11 mouse cellular contexts compared by ENCODE assay signal in genomic region chr6:99376721-99377120, GRCm38 (mm10).
DNase-seq lines count a peak whose midpoint lies in the region; ATAC-seq and TF ChIP-seq lines count a peak whose summit lies in the region.
"Had no signal": no experiment of that assay in that cellular context is flagged by ENCODE, and none has a peak within 500 bp of the region (broad histone marks: within the 10 kb centered on the region; RNA-seq: fewer than 3 reads in every experiment).

No protein-coding gene starts in this region.

- H3K4me3 ChIP-seq in heart, adult 2 months: no peak overlapping the region
- H3K4me3 ChIP-seq in midbrain, embryonic 10.5 days: no peak overlapping the region
- H3K4me3 ChIP-seq in midbrain, embryonic 14.5 days (replicated peaks; ENCODE audit: low read depth, low read length): no peak overlapping the region
- no peak overlapping the region for H3K4me3 ChIP-seq in embryonic facial prominence, embryonic 10.5 days
- H3K4me3 ChIP-seq: embryonic facial prominence, embryonic 15.5 days had no signal

- no peak for ATAC-seq in midbrain, embryonic 14.5 days (ENCODE audit: low FRiP score, low TSS enrichment)

- H3K79me2 ChIP-seq in heart, adult 2 months (replicated peaks; ENCODE audit: control insufficient read depth, insufficient read depth, low read length): no peaks in the 10 kb centered on the region

- no peak overlapping the region for H3K9ac ChIP-seq in heart, adult 2 months (ENCODE audit: low read depth, low read length)
- no peak overlapping the region for H3K9ac ChIP-seq in midbrain, embryonic 14.5 days (replicated peaks; ENCODE audit: low read length)
- H3K9ac ChIP-seq: embryonic facial prominence, embryonic 15.5 days had no signal

- H3K4me1 ChIP-seq in heart, adult 2 months (ENCODE audit: control insufficient read depth, insufficient read depth, low read length): peaks cover 25% of the 10 kb centered on the region
- peaks cover 36% of the 10 kb centered on the region for H3K4me1 ChIP-seq in midbrain, embryonic 10.5 days
- H3K4me1 ChIP-seq in midbrain, embryonic 14.5 days (ENCODE audit: control insufficient read depth, insufficient read depth, low read length): peaks cover 15% of the 10 kb centered on the region
- H3K4me1 ChIP-seq in embryonic facial prominence, embryonic 10.5 days: peaks cover 46% of the 10 kb centered on the region

- peaks cover 2% of the 10 kb centered on the region for H3K36me3 ChIP-seq in heart, adult 2 months (ENCODE audit: control insufficient read depth, insufficient read depth, low read length)
- H3K36me3 ChIP-seq in midbrain, embryonic 10.5 days: peaks cover 7% of the 10 kb centered on the region
- no peaks in the 10 kb centered on the region for H3K36me3 ChIP-seq in midbrain, embryonic 14.5 days (ENCODE audit: control insufficient read depth, insufficient read depth, low read length)
- H3K36me3 ChIP-seq in embryonic facial prominence, embryonic 10.5 days (replicated peaks): peaks cover 10% of the 10 kb centered on the region; the same call in 1 of the 2 replicates
- H3K36me3 ChIP-seq: embryonic facial prominence, embryonic 15.5 days had no signal

- no peak for TF ChIP-seq CTCF in heart, adult 2 months (IDR thresholded peaks at IDR 0.05)

- intact Hi-C loops in heart, adult 2 months (cut with DNase I): loop anchor here (5.0 kb wide), 2 partner anchors 39 to 76 kb away; no protein-coding TSS in a partner anchor

- peak overlapping the region; percentile 15 for H3K27ac ChIP-seq in heart, adult 2 months
- peak overlapping the region; percentile 49; the same call in 1 of the 2 replicates for H3K27ac ChIP-seq in midbrain, embryonic 10.5 days (replicated peaks)
- no peak overlapping the region for H3K27ac ChIP-seq in midbrain, embryonic 14.5 days (replicated peaks; ENCODE audit: low read depth, low read length)
- 0 out of 2 replicates have a peak overlapping the region, but pooled peaks have one; percentile 11 for H3K27ac ChIP-seq in embryonic facial prominence, embryonic 10.5 days (replicated peaks)
- H3K27ac ChIP-seq: embryonic facial prominence, embryonic 15.5 days had no signal

- 91% methylated on average over 8 of the region's 8 CpGs for WGBS in heart, adult 2 months
- WGBS in midbrain, embryonic 10.5 days: 87% methylated on average over 8 of the region's 8 CpGs
- 86% methylated on average over 8 of the region's 8 CpGs for WGBS in midbrain, embryonic 14.5 days
- 88% methylated on average over 8 of the region's 8 CpGs for WGBS in embryonic facial prominence, embryonic 10.5 days

- H3K4me2 ChIP-seq in midbrain, embryonic 14.5 days (ENCODE audit: low read length): no peak overlapping the region
- H3K4me2 ChIP-seq: embryonic facial prominence, embryonic 15.5 days had no signal

- DNase-seq in heart, adult 2 months: no peak
- no peak for DNase-seq in heart, adult 18-20 months
- DNase-seq in midbrain, embryonic 10.5 days (ENCODE audit: low spot score): no peak
- DNase-seq in midbrain, embryonic 14.5 days: no peak
- no peak for DNase-seq in embryonic facial prominence, embryonic 10.5 days (ENCODE audit: low spot score)
- peak; percentile 47 for DNase-seq in layer of hippocampus, adult 9-11 months
- DNase-seq in lung, postnatal 25 days (ENCODE audit: low spot score): no peak
- no peak for DNase-seq in lung, postnatal 36 days
- DNase-seq: adrenal gland, adult 8-10 months; heart, postnatal 36 days had no signal

- H3K27me3 ChIP-seq in heart, adult 2 months (ENCODE audit: control insufficient read depth, insufficient read depth, low read length): no peaks in the 10 kb centered on the region
- H3K27me3 ChIP-seq in midbrain, embryonic 10.5 days (ENCODE audit: low read depth, poor library complexity, severe bottlenecking): no peaks in the 10 kb centered on the region
- H3K27me3 ChIP-seq in midbrain, embryonic 14.5 days (ENCODE audit: control insufficient read depth, insufficient read depth, low read length): no peaks in the 10 kb centered on the region
- no peaks in the 10 kb centered on the region for H3K27me3 ChIP-seq in embryonic facial prominence, embryonic 10.5 days (replicated peaks; ENCODE audit: low read depth, poor library complexity, severe bottlenecking)
- H3K27me3 ChIP-seq: embryonic facial prominence, embryonic 15.5 days had no signal

- no peaks in the 10 kb centered on the region for H3K9me3 ChIP-seq in midbrain, embryonic 10.5 days (replicated peaks)
- H3K9me3 ChIP-seq in midbrain, embryonic 14.5 days (ENCODE audit: control insufficient read depth, low read length): no peaks in the 10 kb centered on the region
- no peaks in the 10 kb centered on the region for H3K9me3 ChIP-seq in embryonic facial prominence, embryonic 10.5 days
- H3K9me3 ChIP-seq: embryonic facial prominence, embryonic 15.5 days had no signal

- no peak for TF ChIP-seq POLR2A in heart, adult 2 months (IDR thresholded peaks at IDR 0.05; ENCODE audit: insufficient read depth, low read depth, low read length)

- no peak for TF ChIP-seq EP300 in heart, adult 2 months (IDR thresholded peaks at IDR 0.05; ENCODE audit: insufficient read depth, low read depth, low read length)
